Mouse (Mus musculus): ENCODE data around the gene Snx10. TPM values are rescaled to one million over a fixed set of nuclear protein-coding genes. Genes with fewer than 3 reads are reported as not detected.
A peak's percentile ranks its signal among the peaks of the same experiment; 100 is the strongest.

Gene Snx10
- polyA plus RNA-seq, 2 experiments, result 5.7 to 11.2 TPM

DNA sequence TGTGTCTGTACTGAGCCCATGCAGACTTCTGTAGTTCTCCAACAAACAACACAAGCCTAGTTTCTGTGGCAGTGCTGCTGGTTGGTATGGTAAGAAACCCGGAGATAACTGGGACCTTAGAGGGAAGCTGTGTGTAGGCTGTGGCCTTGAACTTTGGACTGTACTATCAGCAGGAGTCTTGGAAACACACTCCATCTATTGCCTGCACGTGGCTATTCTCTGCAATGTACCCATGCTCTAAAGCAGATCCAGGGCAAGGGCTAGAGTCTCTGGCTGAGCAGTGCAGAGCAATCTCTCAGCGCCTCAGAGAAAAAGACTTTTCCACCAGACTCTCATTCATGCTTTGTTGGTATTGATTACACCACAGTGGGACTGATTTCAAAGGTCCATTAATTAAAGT lies 10.0 kb upstream of the Snx10 start:
- no peak overlapping the region for H3K4me2 ChIP-seq (replicated peaks; ENCODE audit: low read depth, low read length, severe bottlenecking)
- no peak for ATAC-seq (ENCODE audit: low FRiP score, low read depth)
- TF ChIP-seq POLR2A (IDR thresholded peaks at IDR 0.05; ENCODE audit: borderline replicate concordance, extremely low read depth, insufficient read depth, insufficient read length), result no peak

DNA sequence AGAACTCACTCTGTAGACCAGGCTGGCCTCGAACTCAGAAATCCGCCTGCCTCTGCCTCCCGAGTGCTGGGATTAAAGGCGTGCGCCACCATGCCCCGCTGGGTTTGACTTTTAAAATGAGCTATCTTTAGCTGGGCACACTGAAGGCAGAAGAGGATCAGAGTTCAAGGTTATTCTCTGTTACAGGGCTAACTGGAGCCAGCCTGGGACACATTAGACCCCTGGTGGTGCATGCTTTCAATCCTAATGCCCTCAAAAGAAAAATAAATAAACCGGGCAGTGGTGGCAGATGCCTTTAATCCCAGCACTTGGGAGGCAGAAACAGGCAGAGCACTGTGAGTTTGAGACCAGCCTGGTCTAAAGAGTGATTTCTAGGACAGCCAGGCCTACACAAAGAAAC lies 8.8 kb upstream of the Snx10 start:
- ATAC-seq (ENCODE audit: low FRiP score, low read depth) (no peak), DNase-seq (ENCODE audit: low spot score) (no peak)
- 91% methylated on average over 7 of the region's 7 CpGs for WGBS
- Histone ChIP-seq H3K4me2 (replicated peaks; ENCODE audit: low read depth, low read length, severe bottlenecking) (no peak overlapping the region), H3K36me3 (ENCODE audit: control insufficient read depth, insufficient read depth, low read length) (no peaks in the 10 kb centered on the region), H3K27ac (replicated peaks; ENCODE audit: low read depth, low read length) (no peak overlapping the region), H3K4me1 (ENCODE audit: control insufficient read depth, insufficient read depth, low read length) (no peaks in the 10 kb centered on the region), H3K9me3 (ENCODE audit: control insufficient read depth, low read length) (peaks cover 3% of the 10 kb centered on the region; the same call in 1 of the 2 replicates), H3K4me3 (replicated peaks; ENCODE audit: low read length) (no peak overlapping the region), H3K27me3 (ENCODE audit: control insufficient read depth, insufficient read depth, low read length) (no peaks in the 10 kb centered on the region), H3K9ac (ENCODE audit: low read depth, low read length, severe bottlenecking) (no peak overlapping the region)
- no peak for TF ChIP-seq POLR2A (IDR thresholded peaks at IDR 0.05; ENCODE audit: borderline replicate concordance, extremely low read depth, insufficient read depth, insufficient read length)

More for the DNA sequence above, 10.0 kb upstream of the Snx10 start:
- DNase-seq (ENCODE audit: low spot score), result no peak
- Histone ChIP-seq H3K4me1 (ENCODE audit: control insufficient read depth, insufficient read depth, low read length) (no peaks in the 10 kb centered on the region), H3K9ac (ENCODE audit: low read depth, low read length, severe bottlenecking) (no peak overlapping the region), H3K4me3 (replicated peaks; ENCODE audit: low read length) (no peak overlapping the region), H3K9me3 (ENCODE audit: control insufficient read depth, low read length) (peaks cover 3% of the 10 kb centered on the region; the same call in 1 of the 2 replicates), H3K36me3 (ENCODE audit: control insufficient read depth, insufficient read depth, low read length) (no peaks in the 10 kb centered on the region), H3K27me3 (ENCODE audit: control insufficient read depth, insufficient read depth, low read length) (no peaks in the 10 kb centered on the region), H3K27ac (replicated peaks; ENCODE audit: low read depth, low read length) (no peak overlapping the region)
- WGBS, result 84% methylated on average over 3 of the region's 3 CpGs

DNA sequence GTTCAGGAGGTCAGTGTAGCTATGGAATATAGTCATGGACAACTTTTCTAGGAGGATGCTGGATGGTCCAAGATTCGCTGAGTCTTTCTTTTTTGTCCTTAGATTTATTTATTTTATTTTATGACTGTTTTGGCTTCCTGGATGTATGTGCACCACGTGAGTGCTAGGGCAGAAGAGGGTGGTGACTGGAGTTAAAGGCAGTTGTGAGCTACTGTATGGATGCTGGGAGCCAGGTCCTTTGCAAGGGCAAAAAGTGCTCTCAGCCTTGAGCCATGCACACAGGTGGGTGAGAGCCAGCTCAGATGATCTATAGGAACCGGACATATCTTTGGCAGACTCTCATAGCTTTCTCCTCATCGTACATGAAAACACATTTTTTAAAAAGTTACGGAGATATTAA lies 391 bp upstream of the Snx10 start:
- peak overlapping the region; percentile 67; the same call in 1 of the 2 replicates for H3K9ac ChIP-seq (ENCODE audit: low read depth, low read length, severe bottlenecking)
- H3K4me1 ChIP-seq (ENCODE audit: control insufficient read depth, insufficient read depth, low read length), result peaks cover 6% of the 10 kb centered on the region; the same call in 1 of the 2 replicates
- no peak for DNase-seq (ENCODE audit: low spot score)

DNA sequence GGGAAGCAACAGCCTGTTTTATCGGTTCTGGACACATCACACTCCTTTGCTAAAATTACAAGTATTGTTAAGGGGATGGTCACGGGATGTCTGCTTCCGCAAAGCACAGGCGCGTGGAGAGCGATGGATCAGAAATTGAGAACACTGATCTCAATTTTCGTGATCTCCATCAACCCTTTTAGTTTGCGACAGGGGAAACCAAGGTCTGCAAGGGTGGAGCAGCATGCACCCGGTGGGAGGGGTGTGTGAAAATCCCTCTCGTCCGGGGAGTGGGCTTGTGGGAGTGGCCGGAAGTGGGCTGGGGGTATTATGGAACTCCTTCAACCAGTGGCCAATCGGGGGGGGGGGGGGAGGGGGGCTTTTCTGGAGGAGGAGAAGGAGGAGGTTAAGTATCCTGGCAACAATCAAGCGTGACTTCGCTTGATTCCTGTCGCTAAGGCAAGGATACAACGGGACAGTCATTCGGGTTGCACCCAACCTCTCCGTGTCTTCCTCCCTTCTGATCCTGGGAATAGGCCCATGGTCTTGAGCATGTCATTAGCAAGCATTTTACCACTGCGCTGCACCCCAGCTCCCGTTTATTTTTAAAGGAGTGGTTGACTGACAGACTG lies 725 bp downstream of the Snx10 start:
- 1% methylated on average over 20 of the region's 21 CpGs for WGBS
- peak overlapping the region; percentile 55 for H3K4me3 ChIP-seq (replicated peaks; ENCODE audit: low read length)
- peak; percentile 79 for ATAC-seq (ENCODE audit: low FRiP score, low read depth)
- H3K27ac ChIP-seq (replicated peaks; ENCODE audit: low read depth, low read length), result 0 out of 2 replicates have a peak overlapping the region, but pooled peaks have one; percentile 26
- H3K4me1 ChIP-seq (ENCODE audit: control insufficient read depth, insufficient read depth, low read length), result peaks cover 6% of the 10 kb centered on the region; the same call in 1 of the 2 replicates
- peak overlapping the region; percentile 67 for H3K9ac ChIP-seq (ENCODE audit: low read depth, low read length, severe bottlenecking)
- H3K27me3 ChIP-seq (ENCODE audit: control insufficient read depth, insufficient read depth, low read length), result no peaks in the 10 kb centered on the region
- no peaks in the 10 kb centered on the region for H3K36me3 ChIP-seq (ENCODE audit: control insufficient read depth, insufficient read depth, low read length)
- no peak for TF ChIP-seq POLR2A (IDR thresholded peaks at IDR 0.05; ENCODE audit: borderline replicate concordance, extremely low read depth, insufficient read depth, insufficient read length)
- H3K4me2 ChIP-seq (replicated peaks; ENCODE audit: low read depth, low read length, severe bottlenecking), result peak overlapping the region; percentile 78
- peak; percentile 51 for DNase-seq (ENCODE audit: low spot score)
- no peaks in the 10 kb centered on the region for H3K9me3 ChIP-seq (ENCODE audit: control insufficient read depth, low read length)

More for the DNA sequence above, 391 bp upstream of the Snx10 start:
- H3K27me3 ChIP-seq (ENCODE audit: control insufficient read depth, insufficient read depth, low read length), result no peaks in the 10 kb centered on the region
- peak overlapping the region; percentile 55 for H3K4me3 ChIP-seq (replicated peaks; ENCODE audit: low read length)
- 18% methylated on average over 5 of the region's 5 CpGs for WGBS
- no peaks in the 10 kb centered on the region for H3K36me3 ChIP-seq (ENCODE audit: control insufficient read depth, insufficient read depth, low read length)
- TF ChIP-seq POLR2A (IDR thresholded peaks at IDR 0.05; ENCODE audit: borderline replicate concordance, extremely low read depth, insufficient read depth, insufficient read length), result no peak
- H3K4me2 ChIP-seq (replicated peaks; ENCODE audit: low read depth, low read length, severe bottlenecking), result peak overlapping the region; percentile 78
- H3K27ac ChIP-seq (replicated peaks; ENCODE audit: low read depth, low read length), result no peak overlapping the region
- no peak for ATAC-seq (ENCODE audit: low FRiP score, low read depth)
- H3K9me3 ChIP-seq (ENCODE audit: control insufficient read depth, low read length), result no peaks in the 10 kb centered on the region

DNA sequence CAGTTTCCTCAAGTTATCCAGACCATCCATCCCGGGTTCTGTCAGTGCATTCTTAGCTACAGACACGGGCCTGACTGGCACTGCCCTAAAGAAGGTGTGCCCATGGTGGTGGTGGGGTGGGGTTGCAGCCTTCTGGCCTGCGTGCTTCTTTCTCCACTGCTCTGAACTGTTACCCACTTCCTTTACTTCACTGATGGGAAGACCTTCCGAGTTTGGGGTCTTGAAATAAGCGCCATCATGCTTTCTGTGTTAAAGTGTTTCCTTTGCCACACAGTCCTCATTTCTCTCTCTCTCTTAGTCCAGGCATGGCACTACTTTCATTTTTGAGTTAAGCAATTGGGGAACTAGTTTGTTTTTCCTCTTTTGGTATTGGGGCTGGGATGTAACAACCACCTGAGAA lies 1.3 kb downstream of the Snx10 start:
- Histone ChIP-seq H3K27ac (replicated peaks; ENCODE audit: low read depth, low read length) (no peak overlapping the region), H3K9me3 (ENCODE audit: control insufficient read depth, low read length) (no peaks in the 10 kb centered on the region), H3K9ac (ENCODE audit: low read depth, low read length, severe bottlenecking) (0 out of 2 replicates have a peak overlapping the region, but pooled peaks have one; percentile 67), H3K4me1 (ENCODE audit: control insufficient read depth, insufficient read depth, low read length) (peaks cover 6% of the 10 kb centered on the region; the same call in 1 of the 2 replicates), H3K36me3 (ENCODE audit: control insufficient read depth, insufficient read depth, low read length) (no peaks in the 10 kb centered on the region), H3K4me2 (replicated peaks; ENCODE audit: low read depth, low read length, severe bottlenecking) (peak overlapping the region; percentile 78), H3K27me3 (ENCODE audit: control insufficient read depth, insufficient read depth, low read length) (no peaks in the 10 kb centered on the region), H3K4me3 (replicated peaks; ENCODE audit: low read length) (peak overlapping the region; percentile 55)
- WGBS, result 43% methylated on average over 5 of the region's 5 CpGs
- DNase-seq (ENCODE audit: low spot score) (no peak), ATAC-seq (ENCODE audit: low FRiP score, low read depth) (no peak)
- no peak for TF ChIP-seq POLR2A (IDR thresholded peaks at IDR 0.05; ENCODE audit: borderline replicate concordance, extremely low read depth, insufficient read depth, insufficient read length)
